Mouse (Mus musculus): Measurements from ENCODE around the gene Magi2.
"Not testable (repeated sequence)": the region's sequence is repeated elsewhere in the genome, so short reads cannot be mapped to it uniquely, and the experiment has no call there.

The Magi2 gene

GRCm38 (mm10) chr5:20241523-20241922, 1014.7 kb downstream of the Magi2 start:
- in situ Hi-C loops (cut with MseI, MboI), result no loop called here

GRCm38 (mm10) chr5:20242496-20242895, 1015.7 kb downstream of the Magi2 start:
- in situ Hi-C loops (cut with MseI, MboI), result no loop called here

GRCm38 (mm10) chr5:20249382-20249781, 1022.5 kb downstream of the Magi2 start:
- in situ Hi-C loops (cut with MseI, MboI), result no loop called here

GRCm38 (mm10) chr5:20251541-20251940, 1024.7 kb downstream of the Magi2 start:
- in situ Hi-C loops (cut with MseI, MboI), result no loop called here

- in situ Hi-C loops (cut with MseI, MboI), result no loop called here
These were observed 1029.5 kb downstream of the Magi2 start for GRCm38 (mm10) chr5:20256150-20256868.

- in situ Hi-C loops (cut with MseI, MboI), result no loop called here
These were observed 1030.1 kb downstream of the Magi2 start for GRCm38 (mm10) chr5:20256933-20257332.

- in situ Hi-C loops (cut with MseI, MboI), result no loop called here
These were observed 1030.6 kb downstream of the Magi2 start for GRCm38 (mm10) chr5:20257419-20257818.

- in situ Hi-C loops (cut with MseI, MboI), result no loop called here
These were observed 1032.9 kb downstream of the Magi2 start for GRCm38 (mm10) chr5:20259719-20260118.

- in situ Hi-C loops (cut with MseI, MboI), result not testable (repeated sequence)
These were observed 1045.8 kb downstream of the Magi2 start for GRCm38 (mm10) chr5:20272680-20273079.

- in situ Hi-C loops (cut with MseI, MboI), result no loop called here
These were observed 1048.8 kb downstream of the Magi2 start for GRCm38 (mm10) chr5:20275632-20276031.

- in situ Hi-C loops (cut with MseI, MboI), result no loop called here
These were observed 1058.4 kb downstream of the Magi2 start for GRCm38 (mm10) chr5:20285080-20285840.

- in situ Hi-C loops (cut with MseI, MboI), result no loop called here
These were observed 1067.7 kb downstream of the Magi2 start for GRCm38 (mm10) chr5:20294521-20294920.

GRCm38 (mm10) chr5:20299816-20300215, 1073.0 kb downstream of the Magi2 start:
- in situ Hi-C loops (cut with MseI, MboI), result no loop called here

- in situ Hi-C loops (cut with MseI, MboI), result no loop called here
These were observed 1076.5 kb downstream of the Magi2 start for GRCm38 (mm10) chr5:20303056-20303965.

- in situ Hi-C loops (cut with MseI, MboI), result no loop called here
These were observed 1094.1 kb downstream of the Magi2 start for GRCm38 (mm10) chr5:20320970-20321369.

GRCm38 (mm10) chr5:20325290-20325689, 1098.5 kb downstream of the Magi2 start:
- in situ Hi-C loops (cut with MseI, MboI), result no loop called here

- in situ Hi-C loops (cut with MseI, MboI), result no loop called here
These were observed 1102.1 kb downstream of the Magi2 start for GRCm38 (mm10) chr5:20328901-20329300.

- in situ Hi-C loops (cut with MseI, MboI), result no loop called here
These were observed 1103.2 kb downstream of the Magi2 start for GRCm38 (mm10) chr5:20330025-20330424.

- in situ Hi-C loops (cut with MseI, MboI), result no loop called here
These were observed 1105.7 kb downstream of the Magi2 start for GRCm38 (mm10) chr5:20332574-20332973.

- in situ Hi-C loops (cut with MseI, MboI), result no loop called here
These were observed 1107.7 kb downstream of the Magi2 start for GRCm38 (mm10) chr5:20334549-20334948.

GRCm38 (mm10) chr5:20352941-20353340, 1126.1 kb downstream of the Magi2 start:
- in situ Hi-C loops (cut with MseI, MboI), result no loop called here

- in situ Hi-C loops (cut with MseI, MboI), result no loop called here
These were observed 1131.6 kb downstream of the Magi2 start for GRCm38 (mm10) chr5:20358437-20358836.
